Mouse (Mus musculus) erythroblast, embryonic 14.5 days (primary cell): Measurements from ENCODE around the gene Aarsd1. TPM values are rescaled to one million over a fixed set of nuclear protein-coding genes. Genes with fewer than 3 reads are reported as not detected.
"Not testable (repeated sequence)": the region's sequence is repeated elsewhere in the genome, so short reads cannot be mapped to it uniquely, and the experiment has no call there.

Experiments
- H3K27me3 ChIP-seq: 2 replicates; pipeline ENCODE4 v1.6.1; 2012; ENCODE audit warnings: inconsistent platforms; ENCODE audit not compliant: control insufficient read depth
- H3K36me3 ChIP-seq: 2 replicates; pipeline ENCODE4 v1.6.1; 2012; ENCODE audit warnings: mild to moderate bottlenecking, inconsistent platforms; ENCODE audit not compliant: control insufficient read depth
- H3K4me1 ChIP-seq: 2 replicates; pipeline ENCODE4 v1.6.1; 2012; ENCODE audit warnings: inconsistent platforms; ENCODE audit not compliant: control insufficient read depth
- H3K4me3 ChIP-seq: replicated peaks from 2 replicates; pipeline ENCODE3; 2012; ENCODE audit warnings: moderate library complexity, mild to moderate bottlenecking, inconsistent platforms
- H3K9me3 ChIP-seq: 2 replicates; pipeline ENCODE4 v1.6.1; 2012; ENCODE audit warnings: low read length, inconsistent platforms, mixed read lengths; ENCODE audit not compliant: control insufficient read depth
- GATA1 ChIP-seq: IDR thresholded peaks from 2 replicates; pipeline ENCODE4 v1.6.1; 2012; ENCODE audit warnings: low read length, inconsistent platforms, mixed read lengths
- TAL1 ChIP-seq: IDR thresholded peaks from 3 replicates; pipeline ENCODE4 v1.6.1; 2012; ENCODE audit warnings: low read length, inconsistent platforms, mixed read lengths
- polyA plus RNA-seq: library from polyadenylated mRNA; stranded (reverse); fragments of >175 nt; gene quantifications from 2 replicates; pipeline ENCODE4 v1.2.3, GENCODE M21; 2012

Aarsd1 gene
- polyA plus RNA-seq, 1 experiment: 3.7 TPM

GRCm38 (mm10) chr11:101415306-101415705, 2.1 kb downstream of the Aarsd1 start:
- no peaks in the 10 kb centered on the region for H3K9me3 ChIP-seq
- TF ChIP-seq TAL1: no peak
- TF ChIP-seq GATA1: no peak
- peaks cover 46% of the 10 kb centered on the region for H3K36me3 ChIP-seq
- peaks cover 24% of the 10 kb centered on the region for H3K4me1 ChIP-seq
- H3K4me3 ChIP-seq: no peak overlapping the region
- H3K27me3 ChIP-seq: no peaks in the 10 kb centered on the region

DNA sequence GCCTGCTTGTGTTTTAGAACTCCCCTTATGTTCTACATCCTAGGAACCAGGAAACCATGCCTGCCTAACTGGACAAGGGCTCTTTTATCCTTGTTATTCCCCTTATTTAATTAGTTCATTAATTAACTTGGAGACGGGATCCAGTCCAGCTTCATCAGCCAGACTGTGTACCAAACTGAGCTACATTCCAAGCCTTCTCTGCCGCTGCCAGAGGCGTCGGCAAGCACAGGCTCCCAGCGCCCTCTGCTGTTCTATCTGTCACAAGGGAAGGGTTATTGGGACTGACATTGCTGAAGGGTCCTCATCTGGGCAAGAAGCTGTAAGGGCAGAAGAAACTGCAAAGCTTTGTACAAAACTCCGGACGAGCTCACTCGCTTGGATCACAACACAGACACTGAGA, 22.3 kb downstream of the Aarsd1 start:
- Histone ChIP-seq H3K27me3 (no peaks in the 10 kb centered on the region), H3K36me3 (no peaks in the 10 kb centered on the region), H3K4me1 (no peaks in the 10 kb centered on the region; the same call in 1 of the 2 replicates), H3K4me3 (no peak overlapping the region), H3K9me3 (no peaks in the 10 kb centered on the region)
- TF ChIP-seq GATA1 (no peak), TAL1 (no peak)

DNA sequence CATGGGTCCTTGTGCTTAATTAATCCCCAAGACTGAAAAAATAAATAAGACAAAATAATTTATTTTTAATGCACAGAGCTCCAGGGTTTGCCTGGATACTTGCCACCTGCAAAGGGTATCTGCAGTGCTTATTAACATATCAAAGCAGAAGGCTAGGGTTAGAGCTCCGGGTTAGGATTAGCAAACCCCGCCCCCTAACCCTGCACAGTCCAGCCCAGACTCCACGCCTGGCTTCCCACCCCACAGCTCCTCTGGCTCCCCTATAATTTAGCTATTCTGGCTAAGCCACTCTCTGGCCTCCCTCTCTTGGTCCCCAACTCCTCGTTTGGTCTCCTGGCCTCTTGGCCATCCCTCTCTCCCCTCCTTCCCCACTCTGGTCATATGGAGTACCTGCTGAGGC, 35.6 kb downstream of the Aarsd1 start:
- no peaks in the 10 kb centered on the region for H3K36me3 ChIP-seq
- no peaks in the 10 kb centered on the region for H3K9me3 ChIP-seq
- peaks cover 4% of the 10 kb centered on the region for H3K27me3 ChIP-seq
- H3K4me3 ChIP-seq: no peak overlapping the region
- peaks cover 2% of the 10 kb centered on the region for H3K4me1 ChIP-seq
- TF ChIP-seq GATA1 (no peak), TAL1 (no peak)

DNA sequence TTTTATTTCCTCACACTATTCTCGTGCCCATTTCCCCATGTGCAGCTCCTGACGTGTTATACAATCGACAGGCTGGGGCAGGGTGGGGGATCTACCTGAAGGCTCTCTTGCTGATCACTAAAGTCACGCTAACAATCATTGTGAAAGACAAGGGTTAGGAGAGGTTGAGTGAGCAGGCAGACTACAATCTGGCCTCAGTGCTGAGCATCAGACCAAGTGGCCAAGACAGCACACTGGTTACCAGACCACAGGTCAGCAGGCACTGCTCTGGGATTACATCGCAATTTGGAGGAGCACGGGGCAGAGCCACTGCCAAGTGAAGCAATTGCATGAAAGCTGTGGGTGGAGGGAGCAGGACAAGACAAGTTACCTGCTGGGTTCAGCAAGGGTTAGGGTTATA, 38.5 kb downstream of the Aarsd1 start:
- Histone ChIP-seq H3K36me3 (no peaks in the 10 kb centered on the region), H3K27me3 (peaks cover 8% of the 10 kb centered on the region), H3K4me1 (peaks cover 2% of the 10 kb centered on the region), H3K4me3 (no peak overlapping the region), H3K9me3 (no peaks in the 10 kb centered on the region)
- no peak for TF ChIP-seq GATA1
- TF ChIP-seq TAL1: no peak

GRCm38 (mm10) chr11:101378196-101378595, 39.2 kb downstream of the Aarsd1 start:
- H3K9me3 ChIP-seq, H3K4me3 ChIP-seq, H3K27me3 ChIP-seq, H3K36me3 ChIP-seq, H3K4me1 ChIP-seq: not testable (repeated sequence)

- no peaks in the 10 kb centered on the region for H3K9me3 ChIP-seq
- TF ChIP-seq TAL1: no peak
- TF ChIP-seq GATA1: no peak
- no peak overlapping the region for H3K4me3 ChIP-seq
- H3K27me3 ChIP-seq: peaks cover 8% of the 10 kb centered on the region
- no peaks in the 10 kb centered on the region for H3K36me3 ChIP-seq
- no peaks in the 10 kb centered on the region for H3K4me1 ChIP-seq
Measured at GRCm38 (mm10) chr11:101374421-101374938, 42.9 kb downstream of the Aarsd1 start.

- no peak overlapping the region for H3K4me3 ChIP-seq
- H3K27me3 ChIP-seq: peaks cover 2% of the 10 kb centered on the region; the same call in 1 of the 2 replicates
- TF ChIP-seq GATA1 (no peak), TAL1 (no peak)
- no peaks in the 10 kb centered on the region for H3K36me3 ChIP-seq
- no peaks in the 10 kb centered on the region for H3K4me1 ChIP-seq
- no peaks in the 10 kb centered on the region for H3K9me3 ChIP-seq
Measured at GRCm38 (mm10) chr11:101370141-101370540, 47.3 kb downstream of the Aarsd1 start.

DNA sequence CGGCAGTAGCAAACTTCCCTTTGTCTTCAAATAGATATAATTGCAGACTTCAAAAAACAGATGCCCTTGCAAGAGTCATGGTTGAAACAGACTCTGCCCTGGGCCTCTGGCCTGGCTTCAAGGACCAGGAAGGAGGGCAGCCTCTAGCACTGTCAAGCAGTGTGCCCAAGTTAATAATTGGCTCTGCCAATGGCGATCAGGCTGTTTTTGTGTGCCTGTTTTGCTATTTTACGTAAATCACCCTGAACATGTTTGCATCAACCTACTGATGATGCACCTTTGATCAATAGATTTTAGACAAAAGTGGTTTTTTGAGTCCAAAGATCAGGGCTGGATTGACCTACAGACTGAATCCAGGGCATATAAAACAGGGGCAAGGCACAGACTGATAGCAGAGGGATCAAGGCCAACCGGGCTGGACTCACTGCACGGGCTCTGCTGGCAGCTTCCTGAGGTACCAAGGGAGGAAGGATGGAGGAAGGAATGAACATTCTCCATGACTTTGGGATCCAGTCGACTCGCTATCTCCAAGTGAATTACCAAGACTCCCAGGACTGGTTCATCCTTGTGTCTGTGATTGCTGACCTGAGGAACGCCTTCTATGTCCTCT, 50.0 kb downstream of the Aarsd1 start, which contains the start of gene G6pc:
TSS of gene G6pc (plus strand) at position 236 of the 610 bp plus-strand sequence.
- peaks cover 10% of the 10 kb centered on the region for H3K4me1 ChIP-seq
- no peaks in the 10 kb centered on the region for H3K27me3 ChIP-seq
- H3K9me3 ChIP-seq: no peaks in the 10 kb centered on the region
- no peak within 1 kb of the TSS for H3K4me3 ChIP-seq
- H3K36me3 ChIP-seq: no peaks in the 10 kb centered on the region
- TF ChIP-seq TAL1 (no peak), GATA1 (no peak)

- Histone ChIP-seq H3K36me3 (no peaks in the 10 kb centered on the region), H3K9me3 (no peaks in the 10 kb centered on the region), H3K4me1 (peaks cover 10% of the 10 kb centered on the region), H3K27me3 (no peaks in the 10 kb centered on the region), H3K4me3 (no peak overlapping the region)
- TF ChIP-seq TAL1 (no peak), GATA1 (no peak)
Measured at GRCm38 (mm10) chr11:101364531-101364931, 52.9 kb downstream of the Aarsd1 start.

- Histone ChIP-seq H3K36me3 (no peaks in the 10 kb centered on the region), H3K4me1 (peaks cover 14% of the 10 kb centered on the region), H3K9me3 (no peaks in the 10 kb centered on the region), H3K27me3 (no peaks in the 10 kb centered on the region; the same call in 1 of the 2 replicates), H3K4me3 (no peak overlapping the region)
- no peak for TF ChIP-seq GATA1
- no peak for TF ChIP-seq TAL1
Measured at GRCm38 (mm10) chr11:101360651-101361113, 56.7 kb downstream of the Aarsd1 start.
